Mouse (Mus musculus): ENCODE measurements around the gene BC035947.

DNA sequence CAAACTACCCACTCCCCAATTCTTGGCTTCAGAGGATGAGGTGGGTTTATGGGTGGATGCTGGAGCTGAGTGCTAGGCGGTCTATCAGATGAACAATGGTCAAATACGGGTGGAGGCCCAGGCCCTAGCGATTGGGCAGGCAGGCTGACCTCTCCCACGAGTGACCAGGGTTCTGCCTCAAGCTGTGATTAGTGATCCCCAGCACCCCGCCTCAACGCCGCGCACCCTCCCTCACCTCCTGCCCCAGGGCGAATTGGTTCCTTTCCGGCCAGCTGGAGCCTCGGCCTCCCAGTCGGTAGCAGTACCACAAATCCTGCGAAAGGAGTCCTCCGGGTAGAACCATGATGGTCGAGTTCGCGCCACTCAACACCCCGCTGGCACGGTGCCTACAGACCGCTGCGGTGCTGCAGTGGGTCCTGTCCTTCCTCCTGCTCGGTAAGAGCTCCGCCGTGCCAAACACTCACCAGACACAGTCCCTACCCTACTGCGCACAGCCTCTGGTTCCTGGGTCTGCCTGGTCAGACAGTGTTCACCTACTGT is at the start of gene BC035947:
- no peak for TF ChIP-seq CTCF (IDR thresholded peaks at IDR 0.05; ENCODE audit: low read depth)
- no peak for TF ChIP-seq EP300 (IDR thresholded peaks at IDR 0.05; ENCODE audit: low read depth)
